Mouse (Mus musculus) liver, embryonic 14.5 days (tissue): Measurements from ENCODE around the gene Trmt112.

Experiments used
- CTCF ChIP-seq: IDR thresholded peaks from 2 replicates; pipeline ENCODE4 v1.5.1; 2016; ENCODE audit warnings: antibody characterized with exemption, low read depth, control low read depth
- EP300 ChIP-seq: IDR thresholded peaks from 2 replicates; pipeline ENCODE4 v1.6.1; 2016; ENCODE audit warnings: antibody characterized with exemption, low read depth

DNA sequence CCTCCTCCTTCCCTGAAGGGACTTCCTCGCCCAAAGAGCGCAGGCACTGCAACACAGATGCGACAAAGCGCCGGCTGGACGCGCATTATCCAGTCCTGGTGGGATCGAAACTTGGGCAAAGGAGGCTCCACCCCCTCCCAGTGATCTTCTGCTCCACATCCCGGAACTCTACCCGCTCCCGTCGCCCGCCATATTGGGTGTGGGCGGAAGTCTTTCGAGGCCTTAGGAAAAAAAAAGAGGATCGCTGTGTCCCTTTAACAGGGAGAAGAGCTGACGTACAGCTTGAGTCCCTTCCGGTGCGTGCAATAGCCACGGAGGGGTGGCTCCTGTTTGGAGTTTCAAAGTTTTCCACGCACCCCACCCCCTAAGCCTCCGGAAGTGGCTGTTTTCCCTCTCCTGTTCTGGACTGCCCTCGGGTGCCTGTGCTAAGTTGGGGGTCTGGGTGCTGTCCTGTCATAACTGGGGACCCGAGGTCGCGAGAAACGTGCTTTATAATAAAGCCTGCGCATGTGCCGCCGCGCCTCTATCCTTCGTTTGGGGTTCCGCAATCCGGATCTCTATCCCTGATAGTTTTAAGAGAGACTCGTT, 42.0 kb downstream of the Trmt112 start:
- TF ChIP-seq CTCF, result no peak
- 0 out of 2 replicates have a peak, but pooled peaks have one; percentile 22 for TF ChIP-seq EP300
